Mouse (Mus musculus): ENCODE data around the gene Get4. TPM values are rescaled to one million over a fixed set of nuclear protein-coding genes. Genes with fewer than 3 reads are reported as not detected.

The Get4 gene
- polyA plus RNA-seq, 1 experiment from 2014 or later: 196 TPM

GRCm38 (mm10) chr5:139251736-139252080 lies 416 bp upstream of the Get4 start:
- under 1% methylated on average over 8 of the region's 8 CpGs for WGBS
- DNase-seq (ENCODE audit: low spot score): no peak
- H3K4me1 ChIP-seq: peaks cover 26% of the 10 kb centered on the region
- peak overlapping the region; percentile 96 for H3K27ac ChIP-seq
- H3K36me3 ChIP-seq: peaks cover 59% of the 10 kb centered on the region
- H3K27me3 ChIP-seq (ENCODE audit: low read depth, poor library complexity, severe bottlenecking): no peaks in the 10 kb centered on the region
- peak overlapping the region; percentile 88 for H3K4me3 ChIP-seq
- H3K9me3 ChIP-seq (replicated peaks): no peaks in the 10 kb centered on the region

- Histone ChIP-seq H3K9me3 (replicated peaks) (no peaks in the 10 kb centered on the region), H3K36me3 (peaks cover 58% of the 10 kb centered on the region), H3K4me3 (peak overlapping the region; percentile 88), H3K4me1 (peaks cover 26% of the 10 kb centered on the region), H3K27me3 (ENCODE audit: low read depth, poor library complexity, severe bottlenecking) (no peaks in the 10 kb centered on the region), H3K27ac (peak overlapping the region; percentile 96)
- no peak for DNase-seq (ENCODE audit: low spot score)
- WGBS: 2% methylated on average over 7 of the region's 7 CpGs
These were observed 754 bp downstream of the Get4 start for GRCm38 (mm10) chr5:139252910-139253245.

GRCm38 (mm10) chr5:139253301-139253741 lies 1.2 kb downstream of the Get4 start:
- H3K9me3 ChIP-seq (replicated peaks): no peaks in the 10 kb centered on the region
- peak; percentile 33 for DNase-seq (ENCODE audit: low spot score)
- 19% methylated on average over 6 of the region's 6 CpGs for WGBS
- peaks cover 26% of the 10 kb centered on the region for H3K4me1 ChIP-seq
- H3K27ac ChIP-seq: peak overlapping the region; percentile 96
- H3K27me3 ChIP-seq (ENCODE audit: low read depth, poor library complexity, severe bottlenecking): no peaks in the 10 kb centered on the region
- peaks cover 58% of the 10 kb centered on the region for H3K36me3 ChIP-seq
- peak overlapping the region; percentile 88 for H3K4me3 ChIP-seq

GRCm38 (mm10) chr5:139254938-139255337 lies 2.8 kb downstream of the Get4 start:
- WGBS: 88% methylated on average over 6 of the region's 6 CpGs
- Histone ChIP-seq H3K36me3 (peaks cover 60% of the 10 kb centered on the region), H3K9me3 (replicated peaks) (no peaks in the 10 kb centered on the region), H3K4me1 (peaks cover 26% of the 10 kb centered on the region), H3K27ac (no peak overlapping the region), H3K27me3 (ENCODE audit: low read depth, poor library complexity, severe bottlenecking) (no peaks in the 10 kb centered on the region), H3K4me3 (no peak overlapping the region)
- DNase-seq (ENCODE audit: low spot score): no peak

- peaks cover 26% of the 10 kb centered on the region for H3K4me1 ChIP-seq
- H3K9me3 ChIP-seq (replicated peaks): no peaks in the 10 kb centered on the region
- no peak for DNase-seq (ENCODE audit: low spot score)
- no peak overlapping the region for H3K27ac ChIP-seq
- peaks cover 60% of the 10 kb centered on the region for H3K36me3 ChIP-seq
- no peaks in the 10 kb centered on the region for H3K27me3 ChIP-seq (ENCODE audit: low read depth, poor library complexity, severe bottlenecking)
- WGBS: 92% methylated on average over 6 of the region's 6 CpGs
- H3K4me3 ChIP-seq: no peak overlapping the region
These were observed 3.7 kb downstream of the Get4 start for GRCm38 (mm10) chr5:139255777-139256176.

GRCm38 (mm10) chr5:139256211-139256765 lies 4.2 kb downstream of the Get4 start:
- no peak overlapping the region for H3K4me3 ChIP-seq
- H3K36me3 ChIP-seq: peaks cover 64% of the 10 kb centered on the region
- H3K4me1 ChIP-seq: peaks cover 26% of the 10 kb centered on the region
- no peak overlapping the region for H3K27ac ChIP-seq
- 89% methylated on average over 3 of the region's 3 CpGs for WGBS
- H3K9me3 ChIP-seq (replicated peaks): no peaks in the 10 kb centered on the region
- no peak for DNase-seq (ENCODE audit: low spot score)
- H3K27me3 ChIP-seq (ENCODE audit: low read depth, poor library complexity, severe bottlenecking): no peaks in the 10 kb centered on the region

GRCm38 (mm10) chr5:139257265-139257664 lies 5.1 kb downstream of the Get4 start:
- Histone ChIP-seq H3K4me3 (no peak overlapping the region), H3K36me3 (peaks cover 73% of the 10 kb centered on the region), H3K27ac (no peak overlapping the region), H3K27me3 (ENCODE audit: low read depth, poor library complexity, severe bottlenecking) (no peaks in the 10 kb centered on the region), H3K4me1 (peaks cover 20% of the 10 kb centered on the region), H3K9me3 (replicated peaks) (no peaks in the 10 kb centered on the region)
- WGBS: 95% methylated on average over 1 of the region's 1 CpGs
- no peak for DNase-seq (ENCODE audit: low spot score)

GRCm38 (mm10) chr5:139257818-139258217 lies 5.7 kb downstream of the Get4 start:
- Histone ChIP-seq H3K27ac (no peak overlapping the region), H3K27me3 (ENCODE audit: low read depth, poor library complexity, severe bottlenecking) (no peaks in the 10 kb centered on the region), H3K36me3 (peaks cover 79% of the 10 kb centered on the region), H3K4me3 (no peak overlapping the region), H3K4me1 (peaks cover 20% of the 10 kb centered on the region), H3K9me3 (replicated peaks) (no peaks in the 10 kb centered on the region)
- 88% methylated on average over 4 of the region's 4 CpGs for WGBS
- no peak for DNase-seq (ENCODE audit: low spot score)

- WGBS: 95% methylated on average over 8 of the region's 8 CpGs
These were observed 6.4 kb downstream of the Get4 start for GRCm38 (mm10) chr5:139258371-139259035.

GRCm38 (mm10) chr5:139259853-139260252 lies 7.7 kb downstream of the Get4 start:
- Histone ChIP-seq H3K27me3 (ENCODE audit: low read depth, poor library complexity, severe bottlenecking) (no peaks in the 10 kb centered on the region), H3K36me3 (peaks cover 96% of the 10 kb centered on the region), H3K9me3 (replicated peaks) (no peaks in the 10 kb centered on the region), H3K27ac (no peak overlapping the region), H3K4me3 (no peak overlapping the region), H3K4me1 (peaks cover 6% of the 10 kb centered on the region; the same call in 1 of the 2 replicates)
- no peak for DNase-seq (ENCODE audit: low spot score)
- 91% methylated on average over 5 of the region's 5 CpGs for WGBS

More at GRCm38 (mm10) chr5:139258371-139259035, 6.4 kb downstream of the Get4 start:
- Histone ChIP-seq H3K27ac (no peak overlapping the region), H3K27me3 (ENCODE audit: low read depth, poor library complexity, severe bottlenecking) (no peaks in the 10 kb centered on the region), H3K4me3 (no peak overlapping the region), H3K9me3 (replicated peaks) (no peaks in the 10 kb centered on the region), H3K4me1 (peaks cover 16% of the 10 kb centered on the region), H3K36me3 (peaks cover 86% of the 10 kb centered on the region)
- DNase-seq (ENCODE audit: low spot score): no peak

GRCm38 (mm10) chr5:139261403-139261802 lies 9.3 kb downstream of the Get4 start:
- 96% methylated on average over 4 of the region's 4 CpGs for WGBS

GRCm38 (mm10) chr5:139267661-139268060 lies 15.5 kb downstream of the Get4 start:
- WGBS: 90% methylated on average over 4 of the region's 4 CpGs
- H3K36me3 ChIP-seq: peaks cover 73% of the 10 kb centered on the region
- DNase-seq (ENCODE audit: low spot score): no peak
- no peak overlapping the region for H3K27ac ChIP-seq
- H3K27me3 ChIP-seq (ENCODE audit: low read depth, poor library complexity, severe bottlenecking): no peaks in the 10 kb centered on the region
- H3K4me3 ChIP-seq: no peak overlapping the region
- H3K9me3 ChIP-seq (replicated peaks): no peaks in the 10 kb centered on the region
- H3K4me1 ChIP-seq: peaks cover 12% of the 10 kb centered on the region

More at GRCm38 (mm10) chr5:139261403-139261802, 9.3 kb downstream of the Get4 start:
- Histone ChIP-seq H3K9me3 (replicated peaks) (no peaks in the 10 kb centered on the region), H3K36me3 (peaks cover 97% of the 10 kb centered on the region), H3K4me1 (no peaks in the 10 kb centered on the region), H3K4me3 (no peak overlapping the region), H3K27ac (no peak overlapping the region), H3K27me3 (ENCODE audit: low read depth, poor library complexity, severe bottlenecking) (no peaks in the 10 kb centered on the region)
- DNase-seq (ENCODE audit: low spot score): no peak

GRCm38 (mm10) chr5:139270806-139271521 lies 18.8 kb downstream of the Get4 start:
- Histone ChIP-seq H3K27ac (no peak overlapping the region), H3K27me3 (ENCODE audit: low read depth, poor library complexity, severe bottlenecking) (no peaks in the 10 kb centered on the region), H3K4me3 (no peak overlapping the region), H3K9me3 (replicated peaks) (no peaks in the 10 kb centered on the region), H3K4me1 (peaks cover 20% of the 10 kb centered on the region), H3K36me3 (peaks cover 39% of the 10 kb centered on the region)
- no peak for DNase-seq (ENCODE audit: low spot score)
- WGBS: 73% methylated on average over 16 of the region's 16 CpGs
